Mouse (Mus musculus) myocyte (in vitro differentiated cells): Measurements from ENCODE around the gene Psmc6.

Experiments used
- CEBPB ChIP-seq: IDR thresholded peaks from 2 replicates; pipeline ENCODE4 v1.6.1; 2011; ENCODE audit warnings: mild to moderate bottlenecking, moderate library complexity; ENCODE audit not compliant: poor library complexity, insufficient read depth, severe bottlenecking
- MYOD1 ChIP-seq, 3 experiments: IDR thresholded peaks; one replicate each; pipeline ENCODE4 v1.6.1; 2011; ENCODE audit warnings: control low read depth in 2 of 3, low read depth in 2 of 3, mild to moderate bottlenecking in 2 of 3, moderate library complexity in 1 of 3; ENCODE audit not compliant: insufficient read length in 2 of 3, control insufficient read depth in 1 of 3
- POLR2A ChIP-seq: IDR thresholded peaks from one replicate; pipeline ENCODE4 v1.6.1; 2011; ENCODE audit warnings: low read depth, mild to moderate bottlenecking, control low read depth, moderate library complexity; ENCODE audit not compliant: insufficient read length
- POLR2AphosphoS2 ChIP-seq: IDR thresholded peaks from one replicate; pipeline ENCODE4 v1.6.1; 2011; ENCODE audit warnings: low read depth, control low read depth; ENCODE audit not compliant: insufficient read length
- REST ChIP-seq: IDR thresholded peaks from one replicate; pipeline ENCODE4 v1.6.1; 2011; ENCODE audit warnings: mild to moderate bottlenecking, control low read depth, moderate library complexity; ENCODE audit not compliant: insufficient read depth, insufficient read length
- USF1 ChIP-seq: IDR thresholded peaks from one replicate; pipeline ENCODE4 v1.6.1; 2011; ENCODE audit warnings: low read depth, mild to moderate bottlenecking, control low read depth, moderate library complexity

- no peak for TF ChIP-seq POLR2A
- no peak for TF ChIP-seq USF1
- TF ChIP-seq CEBPB = no peak
- TF ChIP-seq REST = no peak
- TF ChIP-seq MYOD1 (IDR thresholded peaks at IDR 0.05; ENCODE audit: control insufficient read depth in 1 of 3, insufficient read length in 2 of 3, low read depth in 2 of 3) = no peak
- no peak for TF ChIP-seq POLR2AphosphoS2
Measured at GRCm38 (mm10) chr14:45310101-45310500, 19.5 kb upstream of the Psmc6 start.
